Mouse (Mus musculus): Measurements from ENCODE around the gene Shisa5. TPM values are rescaled to one million over a fixed set of nuclear protein-coding genes. Genes with fewer than 3 reads are reported as not detected.
A peak's percentile ranks its signal among the peaks of the same experiment; 100 is the strongest.

The Shisa5 gene
- polyA plus RNA-seq, 1 experiment from 2014 or later, result 76.3 TPM

- no peaks in the 10 kb centered on the region for H3K27me3 ChIP-seq
- peaks cover 52% of the 10 kb centered on the region for H3K4me1 ChIP-seq (replicated peaks)
- no peaks in the 10 kb centered on the region for H3K36me3 ChIP-seq
- peak overlapping the region; percentile 98 for H3K27ac ChIP-seq (replicated peaks)
- H3K4me3 ChIP-seq, result peak overlapping the region; percentile 5; the same call in 1 of the 2 replicates
- 38% methylated on average over 5 of the region's 5 CpGs for WGBS
- 0 out of 2 replicates have a peak overlapping the region, but pooled peaks have one; percentile 80 for H3K9ac ChIP-seq
- ATAC-seq (ENCODE audit: low FRiP score, low read depth), result peak; percentile 28; the same call in 1 of the 2 replicates
- H3K9me3 ChIP-seq, result no peaks in the 10 kb centered on the region
- peak overlapping the region; percentile 86 for H3K4me2 ChIP-seq
Observed at GRCm38 (mm10) chr9:109097831-109098230, 59.5 kb downstream of the Shisa5 start.

DNA sequence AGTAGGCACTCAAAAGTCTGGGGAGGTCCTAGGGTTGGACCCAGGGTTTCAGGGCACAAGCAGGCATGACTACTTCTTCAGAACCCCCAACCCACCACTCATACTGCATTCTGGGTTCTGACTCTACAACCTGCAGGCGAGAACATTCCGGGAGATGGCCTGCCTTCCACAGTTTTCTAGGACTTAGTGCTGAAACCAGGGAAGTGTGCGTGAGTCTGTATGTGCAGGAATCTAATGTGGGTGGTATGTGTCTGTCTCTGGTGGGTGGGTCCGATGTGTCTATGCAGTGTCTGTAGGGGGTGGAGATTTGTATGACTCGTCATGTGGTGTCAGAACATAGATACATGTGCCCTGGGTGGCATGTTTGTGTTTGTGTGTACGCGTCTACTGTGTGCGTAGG is 60.0 kb downstream of the Shisa5 start:
- Histone ChIP-seq H3K27me3 (no peaks in the 10 kb centered on the region), H3K36me3 (no peaks in the 10 kb centered on the region), H3K4me1 (replicated peaks) (peaks cover 52% of the 10 kb centered on the region), H3K4me3 (peak overlapping the region; percentile 5), H3K9me3 (no peaks in the 10 kb centered on the region), H3K4me2 (peak overlapping the region; percentile 86), H3K27ac (replicated peaks) (peak overlapping the region; percentile 98), H3K9ac (0 out of 2 replicates have a peak overlapping the region, but pooled peaks have one; percentile 5)
- 72% methylated on average over 8 of the region's 8 CpGs for WGBS
- ATAC-seq (ENCODE audit: low FRiP score, low read depth), result no peak

GRCm38 (mm10) chr9:109098969-109099368 is 60.6 kb downstream of the Shisa5 start:
- no peak for ATAC-seq (ENCODE audit: low FRiP score, low read depth)

GRCm38 (mm10) chr9:109100307-109100928 is 62.1 kb downstream of the Shisa5 start:
- no peak overlapping the region for H3K4me3 ChIP-seq
- peaks cover 48% of the 10 kb centered on the region for H3K4me1 ChIP-seq (replicated peaks)
- no peak overlapping the region for H3K27ac ChIP-seq (replicated peaks)
- no peaks in the 10 kb centered on the region for H3K27me3 ChIP-seq
- H3K4me2 ChIP-seq, result no peak overlapping the region
- no peak overlapping the region for H3K9ac ChIP-seq
- WGBS, result 88% methylated on average over 20 of the region's 20 CpGs
- no peaks in the 10 kb centered on the region for H3K9me3 ChIP-seq
- ATAC-seq (ENCODE audit: low FRiP score, low read depth), result no peak
- peaks cover 6% of the 10 kb centered on the region; the same call in 1 of the 2 replicates for H3K36me3 ChIP-seq

More at GRCm38 (mm10) chr9:109098969-109099368, 60.6 kb downstream of the Shisa5 start:
- WGBS, result 43% methylated on average over 6 of the region's 6 CpGs
- no peaks in the 10 kb centered on the region for H3K27me3 ChIP-seq
- peaks cover 50% of the 10 kb centered on the region for H3K4me1 ChIP-seq (replicated peaks)
- H3K4me2 ChIP-seq, result peak overlapping the region; percentile 86
- H3K36me3 ChIP-seq, result no peaks in the 10 kb centered on the region
- H3K27ac ChIP-seq (replicated peaks), result peak overlapping the region; percentile 98
- H3K9ac ChIP-seq, result no peak overlapping the region
- H3K4me3 ChIP-seq, result peak overlapping the region; percentile 5
- H3K9me3 ChIP-seq, result no peaks in the 10 kb centered on the region

GRCm38 (mm10) chr9:109101933-109102445 is 63.6 kb downstream of the Shisa5 start:
- Histone ChIP-seq H3K4me1 (replicated peaks) (peaks cover 37% of the 10 kb centered on the region), H3K27ac (replicated peaks) (no peak overlapping the region), H3K27me3 (no peaks in the 10 kb centered on the region), H3K4me3 (no peak overlapping the region), H3K36me3 (peaks cover 18% of the 10 kb centered on the region), H3K9ac (no peak overlapping the region), H3K4me2 (no peak overlapping the region), H3K9me3 (no peaks in the 10 kb centered on the region)
- WGBS, result 98% methylated on average over 5 of the region's 5 CpGs
- no peak for ATAC-seq (ENCODE audit: low FRiP score, low read depth)

- ATAC-seq (ENCODE audit: low FRiP score, low read depth), result no peak
- H3K9ac ChIP-seq, result no peak overlapping the region
- H3K27me3 ChIP-seq, result no peaks in the 10 kb centered on the region
- no peak overlapping the region for H3K4me2 ChIP-seq
- peaks cover 18% of the 10 kb centered on the region for H3K36me3 ChIP-seq
- 92% methylated on average over 3 of the region's 3 CpGs for WGBS
- H3K9me3 ChIP-seq, result no peaks in the 10 kb centered on the region
- no peak overlapping the region for H3K4me3 ChIP-seq
- H3K4me1 ChIP-seq (replicated peaks), result peaks cover 32% of the 10 kb centered on the region
- H3K27ac ChIP-seq (replicated peaks), result no peak overlapping the region
Observed at GRCm38 (mm10) chr9:109102541-109102940, 64.2 kb downstream of the Shisa5 start.

DNA sequence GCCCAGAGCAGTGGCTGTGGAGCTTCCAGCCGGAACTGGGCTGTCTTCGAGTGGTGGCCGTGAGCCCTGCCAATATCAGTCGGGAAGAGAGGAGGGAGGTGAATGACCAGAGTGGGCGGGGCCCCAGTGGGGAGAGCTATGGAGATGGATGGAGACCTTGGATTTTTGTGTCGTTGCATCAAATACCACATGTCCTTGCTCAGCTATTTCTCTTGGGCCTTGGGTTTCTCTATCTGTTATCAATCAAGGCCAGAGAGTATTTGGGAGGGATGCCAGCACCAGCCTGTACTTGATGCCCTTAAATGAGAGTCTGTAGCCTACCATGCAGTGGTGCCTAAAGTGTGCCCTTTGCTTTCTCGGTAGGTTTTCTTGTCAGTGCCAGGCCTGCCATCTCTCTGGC is 64.9 kb downstream of the Shisa5 start:
- no peaks in the 10 kb centered on the region for H3K27me3 ChIP-seq
- H3K27ac ChIP-seq (replicated peaks), result no peak overlapping the region

GRCm38 (mm10) chr9:109104083-109104482 is 65.7 kb downstream of the Shisa5 start:
- no peaks in the 10 kb centered on the region for H3K9me3 ChIP-seq
- H3K4me1 ChIP-seq (replicated peaks), result peaks cover 16% of the 10 kb centered on the region
- H3K27ac ChIP-seq (replicated peaks), result no peak overlapping the region
- H3K36me3 ChIP-seq, result peaks cover 27% of the 10 kb centered on the region
- no peak for ATAC-seq (ENCODE audit: low FRiP score, low read depth)
- 83% methylated on average over 9 of the region's 9 CpGs for WGBS
- no peak overlapping the region for H3K4me2 ChIP-seq
- H3K9ac ChIP-seq, result no peak overlapping the region
- H3K4me3 ChIP-seq, result no peak overlapping the region
- H3K27me3 ChIP-seq, result no peaks in the 10 kb centered on the region

More for the DNA sequence above, 64.9 kb downstream of the Shisa5 start:
- Histone ChIP-seq H3K4me2 (no peak overlapping the region), H3K9me3 (no peaks in the 10 kb centered on the region), H3K9ac (no peak overlapping the region), H3K36me3 (peaks cover 19% of the 10 kb centered on the region), H3K4me3 (no peak overlapping the region), H3K4me1 (replicated peaks) (peaks cover 25% of the 10 kb centered on the region)
- WGBS, result 58% methylated on average over 7 of the region's 7 CpGs
- ATAC-seq (ENCODE audit: low FRiP score, low read depth), result no peak

DNA sequence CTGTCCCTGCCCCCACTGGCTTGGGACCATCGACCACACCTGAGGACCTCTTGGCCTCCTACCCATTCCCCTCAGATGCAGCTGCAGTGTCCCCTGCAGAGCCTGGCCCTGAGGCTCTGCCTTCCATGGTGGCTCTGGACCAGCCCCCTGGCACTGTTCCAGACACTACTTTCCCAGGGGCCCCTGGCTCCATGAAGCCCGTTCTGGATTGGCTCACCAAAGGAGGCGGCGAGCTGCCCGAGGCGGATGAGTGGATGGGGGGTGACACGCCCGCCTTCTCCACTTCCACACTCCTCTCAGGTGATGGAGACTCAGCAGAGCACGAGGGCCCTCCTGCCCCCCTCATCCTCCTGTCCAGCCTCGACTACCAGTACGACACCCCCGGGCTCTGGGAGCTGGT is 66.6 kb downstream of the Shisa5 start:
- no peak for ATAC-seq (ENCODE audit: low FRiP score, low read depth)
- Histone ChIP-seq H3K4me2 (no peak overlapping the region), H3K9me3 (no peaks in the 10 kb centered on the region), H3K27me3 (no peaks in the 10 kb centered on the region), H3K4me3 (no peak overlapping the region), H3K9ac (no peak overlapping the region), H3K36me3 (peaks cover 35% of the 10 kb centered on the region), H3K27ac (replicated peaks) (peak overlapping the region; percentile 23; the same call in 1 of the 2 replicates), H3K4me1 (replicated peaks) (peaks cover 10% of the 10 kb centered on the region)
- 58% methylated on average over 12 of the region's 12 CpGs for WGBS

- no peak for ATAC-seq (ENCODE audit: low FRiP score, low read depth)
- Histone ChIP-seq H3K9ac (no peak overlapping the region), H3K27me3 (no peaks in the 10 kb centered on the region), H3K4me1 (replicated peaks) (peaks cover 10% of the 10 kb centered on the region), H3K9me3 (no peaks in the 10 kb centered on the region), H3K27ac (replicated peaks) (no peak overlapping the region), H3K4me3 (no peak overlapping the region), H3K36me3 (peaks cover 42% of the 10 kb centered on the region), H3K4me2 (no peak overlapping the region)
- WGBS, result 91% methylated on average over 12 of the region's 12 CpGs
Observed at GRCm38 (mm10) chr9:109105648-109106047, 67.3 kb downstream of the Shisa5 start.

DNA sequence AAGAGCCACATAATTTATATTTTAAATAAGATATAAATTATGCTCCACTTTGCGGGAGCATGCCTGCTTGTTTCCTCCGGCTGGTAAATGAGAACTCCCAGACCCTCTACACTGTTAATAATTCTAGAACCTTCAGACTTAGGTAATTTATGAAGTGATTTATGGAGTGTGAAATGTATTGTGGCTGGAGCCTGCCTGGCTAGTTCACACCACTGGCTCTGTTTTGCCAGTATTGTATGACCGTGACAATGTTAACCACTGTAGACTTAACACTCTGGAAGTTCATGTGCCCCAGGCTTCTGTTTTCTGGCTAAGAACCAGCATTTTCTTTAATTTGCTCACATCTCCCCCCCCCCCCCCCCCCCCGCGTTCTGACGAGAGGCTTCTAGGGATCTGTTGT is 69.0 kb downstream of the Shisa5 start:
- peaks cover 10% of the 10 kb centered on the region for H3K4me1 ChIP-seq (replicated peaks)
- H3K36me3 ChIP-seq, result peaks cover 58% of the 10 kb centered on the region
- no peak for ATAC-seq (ENCODE audit: low FRiP score, low read depth)
- no peak overlapping the region for H3K4me2 ChIP-seq
- H3K4me3 ChIP-seq, result no peak overlapping the region
- H3K27ac ChIP-seq (replicated peaks), result no peak overlapping the region
- WGBS, result 63% methylated on average over 6 of the region's 6 CpGs
- H3K9ac ChIP-seq, result no peak overlapping the region
- no peaks in the 10 kb centered on the region for H3K27me3 ChIP-seq
- no peaks in the 10 kb centered on the region for H3K9me3 ChIP-seq
